Mouse (Mus musculus): Measurements from ENCODE around the gene Rundc3a.

GRCm38 (mm10) chr11:102435754-102436470 is 42.7 kb downstream of the Rundc3a start:
- TF ChIP-seq POLR2A (IDR thresholded peaks at IDR 0.05; ENCODE audit: borderline replicate concordance, low read depth, low read length) (no peak), CTCF (IDR thresholded peaks at IDR 0.05; ENCODE audit: low read depth, low read length) (no peak)

Measured in bone marrow macrophage, adult 2 months (primary cell).